Mouse (Mus musculus) neutrophil, adult 59 days (primary cell): ENCODE measurements around the gene D3Ertd751e. TPM values are rescaled to one million over a fixed set of nuclear protein-coding genes. Genes with fewer than 3 reads are reported as not detected.

ENCODE experiments used
- total RNA-seq, 2 experiments: library from RNA; stranded (reverse); gene quantifications; 1 replicate in 1 of 2; 2 replicates in 1 of 2; pipeline ENCODE4 v1.2.4; 2023

D3Ertd751e gene
- total RNA-seq, result 1 to 10 TPM; 2.0 to 2.3 TPM

GRCm38 (mm10) chr3:41742278-41742934 is at the start of gene D3Ertd751e, which contains the start of gene Sclt1:
Gene D3Ertd751e (plus strand): TSS chr3:41742611.
Gene Sclt1 (minus strand): TSS chr3:41742514.

Other genes starting within 250 kb of the D3Ertd751e start
- 10 to 100 TPM; 25.1 to 26.1 TPM for gene Jade1, start 186.9 kb upstream of the D3Ertd751e start, total RNA-seq
- gene Sclt1, start 97 bp upstream of the D3Ertd751e start, total RNA-seq, result 1 to 10 TPM; 8.4 to 8.8 TPM